Mouse (Mus musculus) liver, embryonic 14.5 days (tissue): ENCODE data around the gene C9.

Experiments used
- CTCF ChIP-seq: IDR thresholded peaks from 2 replicates; pipeline ENCODE4 v1.5.1; 2016; ENCODE audit warnings: antibody characterized with exemption, low read depth, control low read depth
- EP300 ChIP-seq: IDR thresholded peaks from 2 replicates; pipeline ENCODE4 v1.6.1; 2016; ENCODE audit warnings: antibody characterized with exemption, low read depth

- TF ChIP-seq CTCF (no peak), EP300 (no peak)
Measured at GRCm38 (mm10) chr15:6469384-6469783, 24.3 kb downstream of the C9 start.
